Mouse (Mus musculus) kidney, adult 2 months (tissue): Measurements from ENCODE around the gene Shmt1.

Source experiments
- CTCF ChIP-seq: fragments of 200-500 bp; conservative IDR thresholded peaks from 2 replicates; pipeline ENCODE4 v1.5.1; 2011; ENCODE audit warnings: low read depth, mild to moderate bottlenecking, control low read depth, low read length, moderate library complexity, mixed read lengths; ENCODE audit not compliant: insufficient read depth, insufficient read length
- POLR2A ChIP-seq: fragments of 200-500 bp; IDR thresholded peaks from one replicate; pipeline ENCODE4 v1.6.1; 2011; ENCODE audit warnings: low read depth, low read length, control low read depth

GRCm38 (mm10) chr11:60770776-60771175, 40.7 kb downstream of the Shmt1 start:
- TF ChIP-seq CTCF (no peak), POLR2A (no peak)
